Mouse (Mus musculus) inflammation-experienced regulatory T-cells, adult 6 months (primary cell): ENCODE measurements around the gene Galnt5. TPM values are rescaled to one million over a fixed set of nuclear protein-coding genes. Genes with fewer than 3 reads are reported as not detected.
A peak's percentile ranks its signal among the peaks of the same experiment; 100 is the strongest.

ENCODE experiments used
- ATAC-seq: one replicate; pipeline ENCODE4 v1.8.0; 2017
- polyA plus RNA-seq, 3 experiments: library from polyadenylated mRNA; unstranded; fragments of 100-300 nt; shearing (Covaris generic); gene quantifications; one replicate each; pipeline ENCODE4 v1.2.1; 2017

The Galnt5 gene
- not detected for polyA plus RNA-seq

- no peak for ATAC-seq
These were observed at the start of gene Galnt5 for GRCm38 (mm10) chr2:57997752-57998430. Gene Galnt5, plus strand, starts transcription at chr2:57997884.

- no peak for ATAC-seq
These were observed 46.1 kb upstream of the Galnt5 start for GRCm38 (mm10) chr2:57951620-57952019.

- ATAC-seq, result no peak
These were observed 36.9 kb upstream of the Galnt5 start for GRCm38 (mm10) chr2:57960786-57961185.

- ATAC-seq, result no peak
These were observed 15.4 kb upstream of the Galnt5 start for GRCm38 (mm10) chr2:57982248-57982647.

GRCm38 (mm10) chr2:57991084-57991483 lies 6.6 kb upstream of the Galnt5 start:
- no peak for ATAC-seq

- no peak for ATAC-seq
These were observed 3.8 kb downstream of the Galnt5 start for GRCm38 (mm10) chr2:58001497-58001896.

GRCm38 (mm10) chr2:58007081-58007480 lies 9.4 kb downstream of the Galnt5 start:
- no peak for ATAC-seq

GRCm38 (mm10) chr2:58023556-58023955 lies 25.9 kb downstream of the Galnt5 start:
- no peak for ATAC-seq

GRCm38 (mm10) chr2:58026740-58027139 lies 29.1 kb downstream of the Galnt5 start:
- no peak for ATAC-seq

- ATAC-seq, result peak; percentile 77
These were observed 31.7 kb downstream of the Galnt5 start for GRCm38 (mm10) chr2:58029404-58029803.

GRCm38 (mm10) chr2:58031431-58031830 lies 33.7 kb downstream of the Galnt5 start:
- ATAC-seq, result no peak

GRCm38 (mm10) chr2:58035635-58036034 lies 38.0 kb downstream of the Galnt5 start:
- no peak for ATAC-seq

- ATAC-seq, result no peak
These were observed 39.2 kb downstream of the Galnt5 start for GRCm38 (mm10) chr2:58036926-58037325.

- no peak for ATAC-seq
These were observed 44.2 kb downstream of the Galnt5 start for GRCm38 (mm10) chr2:58041867-58042266.

- no peak for ATAC-seq
These were observed 55.3 kb downstream of the Galnt5 start, which contains the start of gene Ermn for GRCm38 (mm10) chr2:58052821-58053581. Gene Ermn, minus strand, starts transcription at chr2:58052864.

- peak; percentile 88 for ATAC-seq
These were observed 57.7 kb downstream of the Galnt5 start for GRCm38 (mm10) chr2:58055383-58055782.

GRCm38 (mm10) chr2:58079849-58080248 lies 82.2 kb downstream of the Galnt5 start:
- no peak for ATAC-seq

GRCm38 (mm10) chr2:58086420-58086819 lies 88.7 kb downstream of the Galnt5 start:
- no peak for ATAC-seq

- no peak for ATAC-seq
These were observed 97.1 kb downstream of the Galnt5 start for GRCm38 (mm10) chr2:58094818-58095217.

Other genes starting within 250 kb of the Galnt5 start
- 1 to 10 TPM in 1 of 3 experiments, under 1 TPM in 1, not detected in 1; 0.15 to 5.8 TPM for gene Ermn, start 55.0 kb downstream of the Galnt5 start, polyA plus RNA-seq
- 100 to 1,000 TPM; 325 to 394 (median 384) TPM for gene Cytip, start 197.6 kb downstream of the Galnt5 start, polyA plus RNA-seq